Mouse (Mus musculus): ENCODE measurements around the gene Rps15.
A peak's percentile ranks its signal among the peaks of the same experiment; 100 is the strongest.

Gene Rps15

GRCm38 (mm10) chr10:80293325-80293724 lies 1.1 kb downstream of the Rps15 start:
- peak; percentile 15 for DNase-seq

DNA sequence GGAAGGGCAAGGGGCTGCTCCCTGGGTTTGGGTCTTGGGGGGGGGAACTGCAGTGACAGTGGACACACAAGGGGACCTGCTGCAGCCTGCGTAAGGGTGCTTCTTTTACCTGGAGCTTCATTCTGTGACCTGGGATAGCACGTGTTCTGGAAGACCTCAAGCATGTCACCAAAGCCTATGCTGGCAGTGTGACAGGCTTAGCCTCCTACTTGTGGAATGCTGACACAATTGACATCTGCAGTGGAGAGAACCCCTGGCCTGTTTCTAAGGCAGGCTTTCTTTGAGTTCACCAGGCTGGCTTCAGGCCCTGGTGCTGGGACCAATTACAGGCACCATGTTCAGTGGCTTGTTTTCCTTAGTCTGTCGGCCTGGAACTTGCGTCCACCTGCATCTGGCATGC lies 2.1 kb downstream of the Rps15 start:
- no peak for DNase-seq

GRCm38 (mm10) chr10:80294788-80295303 lies 2.6 kb downstream of the Rps15 start:
- DNase-seq = no peak

GRCm38 (mm10) chr10:80295618-80296425 lies 3.6 kb downstream of the Rps15 start, which contains the start of gene Apc2:
Gene Apc2 (plus strand): TSS chr10:80295977.
- DNase-seq = peak; percentile 81

GRCm38 (mm10) chr10:80296824-80297223 lies 4.6 kb downstream of the Rps15 start:
- DNase-seq = no peak

- DNase-seq = no peak
Observed at GRCm38 (mm10) chr10:80297526-80298133, 5.4 kb downstream of the Rps15 start.

- peak; percentile 93 for DNase-seq
Observed at GRCm38 (mm10) chr10:80298571-80299281, 6.5 kb downstream of the Rps15 start.

DNA sequence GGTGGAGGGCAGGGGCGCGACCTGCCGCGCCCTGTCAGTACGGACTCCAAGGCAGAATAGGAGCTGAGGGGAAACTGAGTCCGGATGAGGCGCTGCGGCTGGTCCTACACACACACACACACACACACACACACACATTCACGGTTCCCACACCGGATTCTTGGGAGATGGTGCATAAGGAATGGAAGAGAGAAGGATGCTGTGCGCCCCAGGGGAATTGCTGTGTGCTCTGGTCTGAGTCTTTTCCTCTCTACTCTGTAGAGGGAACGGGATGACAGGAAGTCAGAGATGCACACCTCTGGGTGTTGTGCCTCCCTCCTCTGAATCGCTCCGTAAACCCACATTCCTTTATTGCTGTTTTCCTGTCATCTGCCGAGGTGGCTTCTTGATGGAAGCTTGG lies 7.0 kb downstream of the Rps15 start:
- DNase-seq = no peak

DNA sequence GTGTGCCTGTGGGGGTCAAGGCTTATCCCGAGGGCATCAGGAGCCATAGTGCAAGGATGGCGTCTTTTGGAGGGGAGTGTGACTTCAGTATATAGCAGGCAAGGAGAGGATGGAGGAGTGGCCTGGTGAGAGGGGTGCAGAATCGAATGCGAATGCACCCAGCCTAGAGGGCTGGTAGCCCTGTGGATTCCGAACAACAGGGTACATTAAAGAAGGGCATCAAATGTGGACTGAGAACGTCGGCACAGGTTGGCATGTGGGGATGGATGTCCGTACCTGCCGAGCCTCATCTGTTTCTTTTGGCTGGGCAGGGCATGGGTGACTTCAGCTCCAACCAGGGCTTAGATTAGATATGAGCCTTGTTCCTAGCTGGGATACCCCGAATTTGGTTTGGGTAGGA lies 7.6 kb downstream of the Rps15 start:
- no peak for DNase-seq

DNA sequence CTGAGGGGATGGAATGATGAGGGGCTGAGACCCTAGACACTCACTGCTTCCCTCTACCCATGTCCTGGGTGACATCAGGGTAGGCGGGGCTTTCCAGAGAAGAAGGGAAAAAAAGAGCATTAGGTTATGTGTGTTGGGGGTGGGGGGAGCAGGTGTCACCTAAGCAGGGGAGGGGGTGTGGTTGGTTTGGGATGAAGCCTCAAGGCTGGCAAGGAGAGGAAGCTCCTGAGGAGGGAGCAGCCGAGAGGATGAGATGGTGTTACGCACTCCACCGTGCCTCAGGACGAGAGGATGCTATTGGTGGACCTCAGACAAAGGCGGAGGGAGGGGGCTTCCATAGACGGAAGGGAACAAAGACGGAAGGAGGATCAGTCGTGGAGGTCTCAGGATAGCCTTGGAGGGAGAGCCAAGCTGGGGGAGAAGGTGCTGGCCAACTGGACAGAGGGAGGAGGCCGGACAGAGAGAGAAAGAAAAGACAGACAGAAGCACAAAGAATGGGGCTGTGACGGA lies 8.5 kb downstream of the Rps15 start:
- DNase-seq = no peak

GRCm38 (mm10) chr10:80301256-80302081 lies 9.2 kb downstream of the Rps15 start:
- no peak for DNase-seq

DNA sequence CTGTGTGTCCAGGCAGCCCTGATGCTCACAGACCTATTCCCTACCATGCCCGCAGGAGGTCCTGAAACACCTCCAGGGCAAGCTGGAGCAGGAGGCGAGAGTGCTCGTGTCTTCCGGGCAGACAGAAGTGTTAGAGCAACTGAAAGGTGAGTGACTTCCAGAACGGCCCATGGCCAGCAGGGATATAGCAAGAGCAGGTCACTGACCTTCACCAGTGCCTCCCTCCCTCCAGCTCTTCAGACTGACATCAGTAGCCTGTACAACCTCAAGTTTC lies 9.8 kb downstream of the Rps15 start:
- DNase-seq = no peak

DNA sequence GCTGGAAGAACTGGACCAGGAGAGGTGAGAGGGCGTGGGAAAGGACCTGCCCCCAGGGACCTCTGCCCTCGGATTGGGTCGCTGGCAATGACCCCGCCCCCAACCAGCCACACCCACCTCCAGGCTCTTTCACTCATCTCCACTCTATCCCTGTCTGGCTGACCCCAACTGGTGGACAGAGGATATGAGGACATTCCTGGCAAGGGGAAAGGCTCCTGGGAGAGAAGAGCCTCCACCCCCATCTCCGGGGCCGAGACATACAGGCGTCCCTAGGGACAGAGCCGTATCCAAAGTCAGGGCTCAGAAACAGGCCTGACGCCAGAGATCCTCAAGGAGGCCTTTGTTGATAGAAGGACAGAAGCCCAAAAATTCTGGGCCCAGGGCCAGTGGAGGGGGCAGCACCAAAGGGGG lies 10.2 kb downstream of the Rps15 start:
- DNase-seq = no peak

GRCm38 (mm10) chr10:80304458-80304857 lies 12.2 kb downstream of the Rps15 start:
- no peak for DNase-seq

DNA sequence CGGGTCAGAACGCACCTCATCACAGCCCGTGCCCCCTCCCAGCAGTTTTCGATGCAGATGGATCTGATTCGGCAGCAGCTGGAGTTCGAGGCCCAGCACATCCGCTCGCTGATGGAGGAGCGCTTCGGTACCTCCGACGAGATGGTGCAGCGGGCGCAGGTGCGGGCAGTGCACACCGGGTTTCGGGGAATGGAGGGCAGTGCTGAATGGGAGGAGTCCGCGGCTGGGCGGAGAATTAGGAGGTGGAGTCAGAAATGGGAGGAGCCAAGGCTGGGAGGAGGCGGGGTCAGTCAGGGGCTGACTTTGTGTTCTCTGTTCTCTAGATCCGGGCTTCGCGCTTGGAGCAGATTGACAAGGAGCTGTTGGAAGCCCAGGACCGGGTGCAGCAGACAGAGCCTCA lies 12.6 kb downstream of the Rps15 start:
- DNase-seq = no peak

DNA sequence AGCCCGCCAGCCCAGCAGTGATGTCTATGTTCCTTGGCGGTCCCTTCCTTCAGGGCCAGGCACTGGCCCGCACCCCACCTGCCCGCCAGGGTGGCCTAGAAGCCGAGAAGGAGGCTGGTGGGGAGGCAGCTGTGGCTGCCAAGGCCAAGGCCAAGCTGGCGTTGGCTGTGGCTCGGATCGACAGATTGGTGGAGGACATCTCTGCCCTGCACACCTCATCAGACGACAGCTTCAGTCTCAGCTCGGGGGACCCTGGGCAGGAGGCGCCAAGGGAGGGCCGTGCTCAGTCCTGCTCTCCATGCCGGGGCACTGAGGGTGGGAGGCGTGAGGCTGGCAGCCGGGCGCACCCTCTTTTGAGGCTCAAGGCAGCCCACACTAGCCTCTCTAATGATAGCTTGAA lies 19.3 kb downstream of the Rps15 start:
- DNase-seq = no peak

GRCm38 (mm10) chr10:80312586-80313504 lies 20.6 kb downstream of the Rps15 start:
- DNase-seq = no peak

DNA sequence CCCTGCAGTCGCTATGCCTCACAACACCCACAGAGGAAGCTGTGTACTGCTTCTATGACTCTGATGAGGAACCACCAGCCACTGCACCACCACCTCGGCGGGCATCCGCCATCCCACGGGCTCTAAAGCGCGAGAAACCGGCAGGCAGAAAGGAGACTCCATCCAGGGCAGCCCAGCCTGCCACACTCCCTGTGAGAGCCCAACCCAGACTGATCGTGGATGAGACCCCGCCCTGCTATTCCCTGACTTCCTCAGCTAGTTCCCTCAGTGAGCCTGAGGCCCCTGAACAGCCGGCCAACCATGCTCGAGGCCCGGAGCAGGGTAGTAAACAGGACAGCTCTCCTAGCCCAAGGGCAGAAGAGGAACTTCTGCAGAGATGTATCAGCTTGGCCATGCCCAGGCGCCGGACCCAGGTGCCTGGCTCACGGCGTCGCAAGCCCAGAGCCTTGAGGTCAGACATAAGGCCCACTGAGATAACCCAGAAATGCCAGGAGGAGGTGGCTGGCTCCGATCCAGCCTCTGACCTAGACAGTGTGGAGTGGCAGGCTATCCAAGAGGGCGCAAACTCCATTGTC lies 21.5 kb downstream of the Rps15 start:
- no peak for DNase-seq

DNA sequence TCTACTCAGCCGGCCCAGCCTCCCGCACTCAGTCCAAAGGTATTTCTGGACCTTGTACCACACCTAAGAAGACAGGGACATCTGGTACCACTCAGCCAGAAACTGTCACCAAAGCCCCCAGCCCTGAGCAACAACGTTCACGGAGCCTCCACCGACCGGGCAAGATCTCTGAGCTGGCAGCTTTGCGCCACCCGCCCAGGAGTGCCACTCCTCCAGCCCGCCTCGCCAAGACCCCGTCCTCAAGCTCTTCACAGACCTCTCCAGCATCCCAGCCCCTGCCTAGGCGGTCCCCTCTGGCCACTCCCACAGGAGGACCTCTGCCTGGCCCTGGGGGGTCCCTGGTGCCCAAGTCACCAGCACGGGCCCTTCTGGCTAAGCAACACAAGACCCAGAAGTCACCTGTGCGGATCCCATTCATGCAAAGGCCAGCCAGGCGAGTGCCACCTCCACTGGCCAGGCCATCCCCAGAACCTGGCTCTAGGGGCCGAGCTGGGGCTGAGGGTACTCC lies 22.3 kb downstream of the Rps15 start:
- no peak for DNase-seq

DNA sequence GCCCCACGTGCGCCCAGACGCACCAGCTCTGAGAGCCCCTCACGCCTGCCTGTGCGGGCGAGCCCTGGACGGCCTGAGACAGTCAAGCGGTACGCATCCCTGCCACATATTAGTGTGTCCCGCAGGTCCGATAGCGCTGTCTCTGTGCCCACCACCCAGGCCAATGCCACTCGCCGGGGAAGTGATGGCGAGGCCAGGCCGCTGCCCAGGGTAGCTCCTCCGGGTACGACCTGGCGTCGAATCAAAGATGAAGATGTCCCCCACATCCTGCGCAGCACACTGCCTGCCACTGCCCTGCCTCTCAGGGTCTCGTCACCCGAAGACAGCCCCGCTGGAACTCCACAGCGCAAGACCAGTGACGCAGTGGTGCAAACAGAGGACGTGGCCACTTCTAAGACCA lies 23.1 kb downstream of the Rps15 start:
- DNase-seq = no peak

- no peak for DNase-seq
Observed at GRCm38 (mm10) chr10:80316359-80316781, 24.1 kb downstream of the Rps15 start.

All from right cerebral cortex, postnatal 25 days (tissue).